Mouse (Mus musculus): ENCODE results near the gene 4930432K21Rik.

The 4930432K21Rik gene

DNA sequence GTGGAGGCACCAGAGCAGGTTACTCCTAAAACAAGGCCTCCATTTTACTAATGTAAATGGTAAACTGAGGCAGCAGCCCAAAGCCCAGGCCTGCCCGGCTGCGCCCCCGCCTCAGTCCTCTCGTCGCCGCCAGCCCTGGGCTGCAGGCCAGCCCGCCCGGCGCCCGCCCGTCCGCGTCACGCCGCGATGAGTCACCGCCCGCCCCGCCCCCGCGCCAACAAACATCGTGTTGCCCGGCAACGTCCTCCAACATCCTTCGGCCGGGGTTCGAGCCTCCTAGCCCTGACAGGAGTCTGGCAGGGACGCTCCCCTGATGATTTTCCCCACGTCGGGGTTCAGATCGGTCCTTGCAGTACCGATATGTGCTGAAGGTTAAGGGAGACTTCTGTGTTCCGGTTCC lies 44.7 kb downstream of the 4930432K21Rik start:
- no peak for DNase-seq (ENCODE audit: low read depth)

DNA sequence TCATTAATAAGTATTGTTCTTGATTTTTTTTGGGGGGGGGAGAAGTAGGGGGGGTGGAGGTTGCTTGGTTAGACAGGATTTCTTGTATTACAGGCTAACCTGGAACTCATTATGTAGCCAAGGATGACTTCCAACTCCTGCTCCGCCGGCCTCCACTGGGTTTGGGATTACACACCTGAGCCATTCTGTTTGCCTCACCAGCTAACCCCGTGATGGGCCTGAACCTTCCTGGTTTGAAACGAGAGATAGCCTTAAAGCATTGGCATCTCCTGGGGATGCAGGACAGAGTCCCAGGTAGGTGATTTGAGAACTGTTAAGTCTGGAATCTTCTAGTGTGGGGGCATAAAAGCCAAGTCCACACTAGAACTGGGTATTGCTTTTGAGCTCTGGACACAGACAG lies 45.3 kb downstream of the 4930432K21Rik start:
- DNase-seq (ENCODE audit: low read depth) = no peak

DNA sequence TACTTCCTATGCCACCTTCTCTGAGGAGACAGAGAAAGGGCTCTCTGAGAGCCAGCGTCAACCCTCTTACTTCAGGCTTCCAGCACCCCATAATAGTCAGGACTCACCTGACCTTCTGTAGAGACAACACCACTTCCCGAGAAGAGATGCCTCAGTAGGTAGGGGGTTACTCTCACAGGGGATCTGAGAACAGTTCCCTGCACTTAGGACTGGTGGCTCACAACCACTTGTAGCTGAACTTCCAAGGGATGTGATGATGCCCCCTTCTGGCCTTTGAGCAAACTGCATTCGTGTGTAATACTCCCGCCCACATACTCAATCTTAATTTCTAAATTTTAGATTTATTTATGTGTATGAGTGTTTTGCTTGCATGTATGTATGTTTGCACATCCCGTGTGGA lies 45.7 kb downstream of the 4930432K21Rik start:
- no peak for DNase-seq (ENCODE audit: low read depth)

DNA sequence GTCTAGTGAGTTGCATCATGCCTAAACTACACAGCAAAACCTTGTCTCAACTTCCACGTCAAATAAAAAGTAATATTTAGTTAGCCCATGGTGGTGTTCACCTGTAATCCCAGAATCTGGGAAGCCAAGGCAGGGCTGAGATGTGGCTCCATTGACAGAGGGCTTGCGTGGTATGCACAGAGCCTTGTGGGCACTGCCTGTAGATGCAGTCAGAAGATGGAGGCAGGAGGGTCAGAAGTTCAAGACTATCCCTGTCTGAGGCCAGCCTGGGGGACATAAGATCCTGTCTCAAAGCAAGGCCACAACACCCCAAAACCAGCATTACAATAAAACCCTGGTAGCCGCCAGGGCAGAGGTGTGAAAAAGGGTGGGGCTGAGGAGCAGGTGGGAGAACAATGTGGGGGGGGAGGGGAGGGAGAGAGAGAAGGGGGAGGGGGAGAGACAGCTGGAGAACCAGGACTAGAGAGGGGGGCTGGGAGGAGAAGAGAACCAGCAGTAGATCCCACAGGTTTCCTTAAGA lies 46.5 kb downstream of the 4930432K21Rik start:
- no peak for DNase-seq (ENCODE audit: low read depth)

DNA sequence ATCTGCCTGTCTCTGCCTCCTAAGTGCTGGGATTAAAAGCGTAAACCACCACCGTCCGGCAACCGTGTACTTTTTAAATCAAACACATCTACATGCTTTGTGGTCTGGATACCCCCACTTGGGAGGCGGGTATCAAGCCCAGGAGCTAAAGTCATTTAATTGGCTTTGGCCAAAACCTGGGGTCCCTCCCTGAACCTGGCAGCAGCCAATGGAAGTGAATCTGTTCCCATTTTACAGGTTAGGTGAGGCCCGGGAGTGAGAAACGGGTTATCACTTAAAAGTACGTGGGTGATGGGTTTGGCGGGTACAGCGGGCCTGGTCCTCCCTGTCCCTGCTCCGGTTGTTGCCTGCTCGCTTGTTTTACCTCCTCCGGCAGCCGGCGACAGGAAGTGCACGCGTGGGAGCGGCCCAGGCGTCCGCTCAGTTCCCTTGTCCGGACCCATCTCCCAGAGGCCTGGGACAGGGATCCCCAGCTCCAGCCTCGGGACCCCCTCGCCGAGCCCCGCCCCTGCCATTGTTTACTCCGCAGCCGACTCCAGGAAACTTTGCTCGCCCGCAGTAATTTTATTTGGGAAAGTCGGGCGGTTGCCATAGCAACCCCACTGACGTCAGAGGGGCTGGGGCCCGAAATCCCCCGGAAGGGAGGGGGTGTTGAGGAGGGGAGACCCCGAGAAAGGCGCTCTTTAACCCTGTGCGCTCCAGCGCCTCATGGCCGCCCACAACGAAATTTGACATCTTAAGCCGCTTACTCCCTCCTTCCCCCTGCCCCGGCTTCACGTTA lies 49.5 kb downstream of the 4930432K21Rik start:
- DNase-seq (ENCODE audit: low read depth) = peak; percentile 90

DNA sequence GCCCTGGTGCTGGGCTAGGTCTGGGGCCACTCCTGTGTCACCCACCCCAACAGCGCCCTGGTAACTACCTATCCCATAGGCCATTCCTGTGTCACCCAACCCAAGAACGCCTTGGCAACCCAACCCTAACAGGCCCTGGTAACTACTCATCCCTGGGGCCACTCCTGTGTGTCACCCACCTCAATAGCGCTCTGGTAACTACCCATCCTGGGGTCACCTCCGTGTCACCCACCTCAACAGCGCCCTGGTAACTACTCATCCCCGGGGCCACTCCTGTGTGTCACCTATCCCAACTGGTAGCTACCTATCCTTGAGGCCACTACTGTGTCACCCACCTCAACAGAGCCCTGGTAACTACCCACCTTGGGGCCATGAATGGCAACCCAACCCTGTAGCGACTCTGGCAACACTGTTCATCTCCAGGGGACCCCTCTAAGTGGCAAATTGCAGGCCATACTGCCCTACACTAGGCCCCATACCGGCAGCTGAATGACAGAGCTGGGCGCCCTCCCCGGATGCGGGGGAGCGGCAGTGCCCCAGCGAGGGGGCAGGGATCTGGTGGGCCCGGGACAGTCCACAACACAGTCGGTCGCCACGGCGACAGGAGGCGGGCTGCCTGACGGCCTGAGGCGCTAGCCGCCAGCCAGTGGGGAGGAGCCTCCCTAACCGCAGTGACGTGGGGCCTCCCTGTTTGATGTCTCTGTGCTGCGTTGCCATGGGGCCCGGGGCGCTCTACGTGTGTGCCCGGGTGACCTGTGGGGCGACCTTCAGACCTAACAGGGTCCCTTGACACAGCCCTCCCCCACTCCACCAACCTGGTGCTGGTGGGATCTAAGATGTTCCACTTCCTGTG lies 50.3 kb downstream of the 4930432K21Rik start:
- peak; percentile 99 for DNase-seq (ENCODE audit: low read depth)

DNA sequence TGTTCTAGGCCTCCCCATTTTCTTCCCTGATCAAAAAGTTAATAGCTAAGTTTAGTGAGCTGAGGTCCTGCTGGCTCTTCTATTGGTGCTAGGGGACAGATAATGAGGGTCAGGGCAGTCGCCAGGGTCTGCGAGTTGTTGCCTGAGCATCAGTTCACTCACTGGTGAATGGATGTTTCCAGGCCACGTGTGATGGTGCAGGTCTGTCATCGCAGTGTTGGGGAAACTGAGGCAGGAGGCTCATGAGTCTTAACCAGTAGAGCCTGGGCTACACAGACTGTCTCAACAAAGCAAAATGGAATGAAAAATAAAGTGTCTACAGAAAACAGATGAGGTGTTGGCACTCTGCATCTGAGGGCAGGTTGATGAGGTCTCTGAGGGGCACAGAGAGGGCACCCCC lies 51.0 kb downstream of the 4930432K21Rik start:
- DNase-seq (ENCODE audit: low read depth) = no peak

DNA sequence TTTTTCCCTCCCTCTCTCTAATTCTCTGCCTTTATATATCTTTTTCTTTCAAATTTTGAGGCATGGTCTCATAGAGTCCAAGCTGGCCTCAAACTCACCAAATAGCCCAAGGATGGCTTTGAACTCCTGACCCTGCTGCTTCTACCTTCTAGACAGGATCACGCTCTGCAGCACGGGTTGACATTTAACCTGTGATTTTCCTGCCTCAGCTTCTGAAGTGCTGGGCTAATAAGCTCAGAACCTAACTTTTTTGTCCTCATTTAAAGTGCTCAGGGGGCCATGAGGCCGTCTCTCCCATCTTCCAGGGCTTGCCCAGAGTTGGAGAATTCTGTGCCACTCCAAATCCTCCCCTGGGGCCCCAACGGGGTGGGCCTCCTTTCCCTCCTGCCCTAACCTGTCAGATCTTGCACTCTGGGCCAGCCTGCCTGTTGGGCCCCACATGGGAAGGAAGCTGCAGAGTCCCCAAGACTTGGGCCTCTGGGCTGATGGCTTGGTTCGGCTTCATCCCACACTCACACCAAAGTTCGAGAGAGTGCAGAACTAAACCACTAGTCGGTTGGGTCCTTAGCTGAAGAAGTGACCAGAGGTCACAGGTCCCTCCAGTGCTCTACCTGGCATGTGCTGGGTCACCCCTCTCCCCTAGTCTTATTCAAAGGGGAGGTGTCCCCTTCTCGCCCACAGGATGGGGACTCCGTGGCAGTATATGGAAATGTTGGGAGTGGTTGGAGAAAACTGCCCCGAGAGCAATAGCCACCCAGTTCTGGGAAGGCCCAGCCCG lies 51.7 kb downstream of the 4930432K21Rik start:
- no peak for DNase-seq (ENCODE audit: low read depth)

DNA sequence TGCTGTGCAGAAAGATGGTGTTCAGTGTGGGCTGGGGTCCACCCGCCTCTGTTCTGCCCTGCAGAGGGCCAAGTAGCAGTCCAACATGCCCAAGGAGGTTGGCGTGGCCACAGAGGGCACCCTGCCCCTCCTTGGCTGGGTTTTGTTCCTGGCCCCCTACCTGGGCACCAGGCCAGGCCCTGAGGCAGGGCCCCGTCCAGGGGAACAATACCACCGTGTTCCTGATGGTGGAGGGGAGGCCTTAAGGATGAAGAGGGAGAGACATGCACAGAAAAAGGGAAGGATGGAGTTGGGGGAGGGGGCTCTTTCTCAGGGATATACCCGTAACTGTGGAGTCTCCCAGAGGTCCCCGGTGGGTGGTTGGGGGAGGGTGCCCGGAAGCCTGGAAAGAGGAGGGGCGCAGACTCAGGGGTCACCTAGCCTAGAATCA lies 52.3 kb downstream of the 4930432K21Rik start:
- DNase-seq (ENCODE audit: low read depth) = no peak

DNA sequence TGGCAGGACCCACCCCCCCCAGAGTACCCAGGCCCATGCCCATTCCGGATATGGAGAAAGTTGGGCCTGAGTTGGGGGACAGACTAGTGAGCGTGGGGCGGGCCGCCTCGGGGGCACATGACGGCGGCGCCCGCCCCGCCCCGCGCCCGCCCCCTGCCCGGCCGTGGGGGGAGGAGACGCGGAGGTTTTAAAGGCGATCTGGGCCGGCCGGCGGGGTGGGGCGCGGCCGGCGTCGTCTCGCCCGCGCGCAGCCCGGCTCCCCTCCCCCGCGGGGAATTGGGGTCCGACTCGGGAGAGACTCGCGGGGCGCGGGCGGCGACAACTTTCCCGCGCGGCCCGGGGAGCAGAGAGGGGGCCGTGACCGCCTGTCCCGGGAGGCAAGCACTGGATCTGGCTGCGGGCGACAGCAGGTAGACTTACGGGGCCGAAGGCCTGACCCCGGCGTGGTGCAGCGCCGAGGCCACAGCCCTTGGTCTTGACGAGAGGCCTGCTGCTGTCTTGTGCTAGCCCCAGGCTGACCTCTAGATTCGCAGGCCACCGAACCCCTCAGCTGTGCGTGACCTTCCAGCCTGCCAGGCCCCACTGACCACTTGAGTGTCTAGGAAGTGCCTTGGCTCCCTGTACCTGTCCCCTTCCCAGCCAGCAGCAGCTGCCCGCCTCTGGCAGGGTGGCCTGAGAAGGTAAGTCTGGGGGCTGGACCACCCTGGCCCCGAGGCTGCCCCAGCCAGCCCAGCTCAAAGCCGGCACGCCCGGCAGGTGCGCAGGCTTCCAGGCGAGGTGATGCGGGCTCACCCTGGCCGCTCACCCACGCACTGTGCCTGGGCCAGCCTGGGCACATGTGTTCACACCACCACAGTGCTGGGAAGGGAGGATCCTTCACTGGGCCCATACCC lies 53.1 kb downstream of the 4930432K21Rik start:
- no peak for DNase-seq (ENCODE audit: low read depth)

DNA sequence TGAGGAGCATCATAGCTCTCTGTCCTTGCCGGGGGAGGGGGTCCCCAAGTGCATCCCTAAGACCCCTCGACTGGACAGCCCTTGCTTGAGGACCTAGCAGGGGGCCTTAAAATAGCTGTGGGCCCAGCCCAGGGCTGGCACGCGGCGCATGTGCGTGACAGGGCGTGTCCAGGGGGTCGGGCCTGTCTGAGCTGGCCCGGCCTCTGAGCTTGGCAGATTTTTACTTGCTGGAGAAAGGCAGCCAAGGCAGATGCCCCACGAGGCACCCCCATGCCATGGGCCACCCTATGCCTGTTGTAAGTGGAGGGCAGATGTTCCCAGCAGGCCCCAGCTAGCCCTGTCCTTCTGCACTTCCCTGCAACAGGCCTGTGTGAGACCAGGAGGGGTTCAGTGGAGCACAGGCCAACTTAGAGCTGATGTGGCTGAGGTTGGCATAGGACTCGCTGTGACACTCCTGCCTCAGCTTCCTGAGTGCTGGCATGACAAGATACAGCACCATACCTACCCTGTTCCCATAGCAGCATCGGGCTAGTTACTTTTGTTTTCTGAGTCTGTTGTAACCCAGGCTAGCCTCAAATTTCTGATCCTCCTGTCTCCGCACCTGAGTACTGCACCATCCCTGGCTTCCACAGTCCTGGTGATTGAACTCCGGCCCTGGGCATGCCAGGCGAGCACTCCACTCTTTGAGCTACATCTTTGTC lies 53.9 kb downstream of the 4930432K21Rik start:
- no peak for DNase-seq (ENCODE audit: low read depth)

DNA sequence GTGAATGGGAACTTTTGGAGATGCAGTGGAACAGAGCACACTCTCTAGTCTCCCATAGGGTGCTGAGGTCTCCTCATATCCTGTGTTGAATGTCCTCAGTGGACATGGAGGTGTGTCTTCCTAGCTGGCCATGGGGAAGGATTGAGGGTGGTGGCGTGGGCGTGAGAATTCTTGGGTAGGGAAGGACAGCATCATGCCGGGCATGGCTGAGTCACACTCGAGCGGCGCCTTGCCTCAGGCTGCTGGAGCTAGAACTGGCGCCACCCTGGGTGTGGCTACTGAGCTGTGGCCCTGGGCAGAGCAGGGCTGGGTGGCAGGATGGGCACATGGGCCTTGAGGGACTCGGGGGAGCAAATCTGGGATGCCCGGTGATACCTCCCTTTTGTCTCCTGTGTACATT lies 54.6 kb downstream of the 4930432K21Rik start:
- no peak for DNase-seq (ENCODE audit: low read depth)

DNA sequence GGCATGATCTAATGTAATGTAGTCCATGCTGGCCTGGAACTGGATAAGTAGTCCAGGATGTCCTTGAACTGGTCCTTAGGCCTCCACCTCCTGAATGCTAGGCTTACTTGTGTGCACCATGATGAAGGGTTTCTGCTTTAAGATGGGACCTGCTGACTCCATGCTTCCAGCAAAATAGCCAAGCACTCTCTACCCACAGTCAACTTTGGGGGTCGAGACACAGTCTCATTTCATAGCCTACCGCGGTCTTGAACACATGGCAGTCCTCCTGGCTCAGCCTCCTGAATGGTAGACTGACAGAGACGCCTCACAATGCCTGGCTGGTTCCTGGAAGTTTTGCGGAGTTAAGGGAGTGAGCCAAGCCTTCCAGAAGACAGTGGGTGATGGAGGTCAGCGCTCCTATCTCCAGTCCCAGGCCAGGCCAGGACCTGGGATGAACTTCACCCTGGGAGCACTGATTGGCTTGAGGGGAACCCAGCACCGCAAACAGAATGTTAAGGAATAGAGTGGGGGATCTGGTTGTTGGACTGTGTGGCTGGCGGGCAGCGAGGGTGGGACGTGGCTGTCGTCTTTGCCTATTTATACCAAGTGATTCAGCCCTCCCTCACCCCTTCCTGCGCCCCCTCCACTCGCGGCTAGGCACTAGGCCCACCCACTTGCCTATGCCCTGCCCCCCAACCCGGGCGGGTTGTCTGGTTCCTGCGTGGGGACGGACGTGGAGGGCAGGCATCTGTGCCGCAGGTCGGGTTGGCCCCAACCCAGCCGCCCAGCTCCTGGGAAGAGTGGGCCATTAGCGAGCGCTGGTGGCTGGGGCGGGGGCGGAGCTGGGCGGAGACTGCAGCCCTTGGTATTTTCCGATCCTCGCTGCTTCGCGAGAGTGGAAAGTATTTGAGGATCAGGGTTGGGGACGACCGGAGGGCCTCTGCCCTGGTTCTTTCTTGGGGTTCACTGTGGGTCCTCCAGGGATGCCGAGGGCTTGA lies 55.4 kb downstream of the 4930432K21Rik start:
- no peak for DNase-seq (ENCODE audit: low read depth)

DNA sequence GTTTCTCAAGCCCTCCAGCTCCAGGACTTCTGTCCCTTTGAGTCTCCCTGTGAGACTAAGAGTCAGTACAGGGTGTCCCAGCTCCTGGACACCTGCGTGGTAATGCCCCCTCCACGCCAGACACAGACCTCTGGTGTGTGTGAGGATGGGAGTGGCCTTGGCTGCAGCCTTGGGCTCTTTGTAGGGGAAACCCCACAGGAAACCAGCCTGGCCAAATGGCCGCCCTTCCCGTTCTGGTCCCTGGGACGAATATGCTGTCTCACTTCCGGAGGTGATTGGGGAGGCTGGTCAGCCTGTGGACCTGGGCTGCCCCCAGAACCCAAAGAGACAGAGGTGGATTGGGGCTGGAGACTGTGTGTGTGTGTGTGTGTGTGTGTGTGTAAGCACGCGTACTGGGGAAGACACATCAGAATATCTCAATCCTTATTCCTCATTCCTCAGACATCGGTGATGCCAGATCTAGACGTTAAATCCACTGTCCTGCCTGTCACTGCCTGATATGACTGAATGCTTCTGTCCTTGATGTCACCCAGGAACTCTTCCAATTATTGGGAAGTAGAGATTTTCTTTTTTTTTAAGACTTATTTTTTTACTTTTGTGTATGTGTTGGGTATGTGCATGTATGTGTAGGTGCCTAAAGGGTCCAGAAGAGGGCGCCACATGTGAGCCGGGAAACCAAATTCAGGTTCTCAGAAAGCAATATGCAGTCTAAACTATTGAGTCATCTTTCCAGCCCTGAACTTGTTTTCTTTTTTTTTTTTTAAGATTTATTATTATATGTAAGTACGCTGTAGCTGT lies 56.3 kb downstream of the 4930432K21Rik start:
- DNase-seq (ENCODE audit: low read depth) = no peak

DNA sequence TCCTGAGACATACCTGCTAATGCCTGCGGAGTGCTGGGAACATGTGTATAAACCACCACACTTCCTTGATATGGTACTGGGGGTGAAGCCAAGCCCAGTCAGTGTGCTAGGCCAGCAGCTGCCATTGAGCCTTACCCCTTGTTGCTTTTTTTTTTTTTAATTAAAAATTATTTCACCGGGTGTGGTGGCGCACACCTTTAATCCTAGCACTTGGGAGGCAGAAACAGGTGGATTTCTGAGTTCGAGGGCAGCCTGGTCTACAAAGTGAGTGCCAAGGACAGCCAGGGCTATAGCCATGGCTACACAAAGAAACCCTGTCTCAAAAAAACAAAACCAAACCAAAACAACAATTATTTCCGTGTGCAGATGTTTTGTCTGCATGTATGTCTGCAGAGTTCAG lies 57.2 kb downstream of the 4930432K21Rik start:
- no peak for DNase-seq (ENCODE audit: low read depth)

DNA sequence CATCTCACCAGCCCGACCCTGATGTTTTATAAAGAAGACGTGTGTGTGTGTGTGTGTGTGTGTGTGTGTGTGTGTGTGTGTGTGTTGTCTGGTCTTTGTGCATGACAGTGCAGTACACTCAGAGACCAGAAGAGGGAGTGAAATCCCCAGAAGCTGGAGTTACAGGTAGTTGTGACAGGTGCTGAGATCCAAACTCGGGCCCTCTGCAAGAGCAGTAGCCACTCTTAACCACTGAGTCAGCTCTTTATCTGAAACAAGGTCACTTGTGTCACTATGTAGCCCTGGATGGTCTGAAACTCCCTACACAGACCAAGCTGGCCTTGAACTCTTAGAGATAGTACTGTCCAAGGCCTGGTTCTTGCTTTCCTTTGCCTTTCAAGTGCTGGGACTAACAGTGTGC lies 58.8 kb downstream of the 4930432K21Rik start:
- no peak for DNase-seq (ENCODE audit: low read depth)

DNA sequence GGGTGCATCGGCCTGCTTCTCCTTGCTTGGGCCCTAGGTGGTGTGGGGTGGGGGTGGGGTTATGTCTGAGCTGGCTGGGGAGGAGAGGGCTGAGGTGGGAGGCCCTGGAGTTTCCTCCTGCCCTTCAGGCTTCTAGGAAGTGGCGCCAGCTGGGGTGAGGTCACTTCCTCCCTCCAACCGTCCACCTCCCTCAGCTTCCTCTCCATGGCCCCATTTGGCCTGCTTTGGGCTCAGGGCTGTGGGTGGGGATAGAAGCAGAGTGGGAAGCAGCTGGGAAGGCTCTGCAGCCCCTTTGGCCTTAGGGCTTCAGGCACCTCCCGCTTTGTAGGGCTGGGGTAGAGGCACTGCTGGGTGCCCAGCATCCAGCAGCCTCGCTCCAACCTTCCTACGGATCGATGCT lies 60.0 kb downstream of the 4930432K21Rik start:
- no peak for DNase-seq (ENCODE audit: low read depth)
